Mouse (Mus musculus) Patski (cell line): ENCODE results near the gene Prpf6. TPM values are rescaled to one million over a fixed set of nuclear protein-coding genes. Genes with fewer than 3 reads are reported as not detected.

Experiments
- ATAC-seq: fragments of 100-300 bp; one replicate; pipeline ENCODE4 v1.8.0; 2021
- CTCF ChIA-PET: fragments of 350-600 bp; sonication (Branson Sonifier 250); formaldehyde crosslinking; loops from one replicate; lab custom pipeline; 2022; ENCODE audit warnings: inconsistent platforms; lab: Charles Lee
- POLR2A ChIA-PET: fragments of 350-600 bp; sonication (Branson Sonifier 250); formaldehyde crosslinking; loops from one replicate; lab custom pipeline; 2022; ENCODE audit warnings: antibody characterized with exemption, inconsistent platforms; lab: Charles Lee
- DNase-seq: peaks from one replicate; pipeline ENCODE4 v3.0.0-alpha.2; 2011; ENCODE audit warnings: low read depth, low spot score
- H3K27me3 ChIP-seq: fragments of 371-371 bp; one replicate; pipeline ENCODE4 v1.5.1; 2021
- CTCF ChIP-seq: fragments of 100-300 bp; IDR thresholded peaks from one replicate; pipeline ENCODE4 v1.5.1; 2021
- in situ Hi-C: fragments of 300-500 bp; cut with MboI; formaldehyde crosslinking; loops from 3 replicates; pipeline ENCODE4 v1.11.1; 2018; ENCODE audit warnings: low pct_unique_long_range_greater_than_20kb, mixed read lengths
- polyA plus RNA-seq: library from polyadenylated mRNA; unstranded; gene quantifications from one replicate; pipeline ENCODE4 v1.2.3, GENCODE M21; 2021

Gene Prpf6
- polyA plus RNA-seq, 1 experiment from 2014 or later, result 77.4 TPM

DNA sequence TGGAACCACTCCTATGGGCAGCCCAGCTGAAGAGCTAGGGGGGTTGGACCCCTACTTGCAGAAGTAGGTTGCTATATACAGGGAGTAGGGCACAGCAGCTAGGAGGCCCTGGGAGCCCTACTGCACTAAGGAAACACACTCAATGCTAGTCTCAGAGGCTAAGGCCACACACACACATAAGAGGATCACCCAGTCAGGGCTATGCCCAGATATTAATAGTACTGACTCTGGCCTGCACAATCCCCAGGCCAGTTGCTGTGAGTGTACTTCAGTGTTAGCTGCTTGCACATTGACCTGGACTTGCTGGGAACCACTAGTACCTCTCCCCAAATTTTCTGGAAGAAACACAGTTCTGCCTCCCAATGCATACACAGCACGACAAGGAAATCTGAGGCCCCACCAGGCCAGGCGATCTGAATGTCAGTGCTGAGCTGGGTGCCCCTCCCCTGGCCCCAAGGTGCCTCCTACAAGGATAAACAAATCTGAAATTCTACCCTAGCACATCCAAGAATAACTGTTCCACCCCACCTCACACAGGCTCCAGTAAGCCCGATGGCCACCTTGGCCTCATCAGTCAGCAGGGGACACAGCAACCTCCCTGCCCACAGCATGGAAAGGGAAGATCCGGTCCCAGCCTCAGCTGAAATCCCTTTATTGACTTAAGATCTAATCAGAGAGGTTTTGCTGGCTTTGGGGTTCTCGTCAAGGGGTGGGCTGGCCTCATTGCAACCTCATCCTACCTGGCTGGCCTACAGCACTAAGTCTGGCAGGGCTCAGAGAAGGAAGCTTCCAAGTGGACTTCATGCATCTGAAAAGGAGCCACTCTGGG, 12.7 kb upstream of the Prpf6 start:
- TF ChIP-seq CTCF, result no peak
- in situ Hi-C loops, result loop anchor here (5.0 to 25.0 kb wide), 2 partner anchors 187 to 1367 kb away; no protein-coding TSS in a partner anchor
- DNase-seq, result no peak
- ChIA-PET CTCF (interaction anchor here (0.7 to 6.9 kb wide), 6 partner anchors 11 to 186 kb away, joined by 3 to 69 read pairs (median 7); partner anchors contain the start of gene Tpd52l2), POLR2A (interaction anchor here (1.1 to 2.0 kb wide), 3 partner anchors 10 to 58 kb away, joined by 3 to 9 read pairs (median 3); no protein-coding TSS in a partner anchor)
- no peak for ATAC-seq
- H3K27me3 ChIP-seq, result no peaks in the 10 kb centered on the region

GRCm38 (mm10) chr2:181579681-181580080, 12.0 kb upstream of the Prpf6 start:
- in situ Hi-C loops, result loop anchor here (5.0 to 25.0 kb wide), 2 partner anchors 187 to 1367 kb away; no protein-coding TSS in a partner anchor
- ChIA-PET POLR2A (interaction anchor here (0.8 to 2.0 kb wide), 4 partner anchors 11 to 59 kb away, joined by 3 to 9 read pairs (median 4); no protein-coding TSS in a partner anchor), CTCF (interaction anchor here (0.7 to 6.9 kb wide), 6 partner anchors 11 to 187 kb away, joined by 3 to 69 read pairs (median 7); partner anchors contain the start of gene Tpd52l2)
- ATAC-seq (no peak), DNase-seq (no peak)
- no peak for TF ChIP-seq CTCF
- no peaks in the 10 kb centered on the region for H3K27me3 ChIP-seq

GRCm38 (mm10) chr2:181580131-181580772, 11.4 kb upstream of the Prpf6 start:
- in situ Hi-C loops, result loop anchor here (25.0 kb wide), 1 partner anchor 1368 kb away; no protein-coding TSS in a partner anchor
- no peaks in the 10 kb centered on the region for H3K27me3 ChIP-seq
- DNase-seq (no peak), ATAC-seq (no peak)
- no peak for TF ChIP-seq CTCF
- POLR2A ChIA-PET, result interaction anchor here (0.6 to 1.6 kb wide), 5 partner anchors 10 to 185 kb away, joined by 3 to 4 read pairs (median 4); no protein-coding TSS in a partner anchor
- CTCF ChIA-PET, result interaction anchor here (0.8 to 6.9 kb wide), 8 partner anchors 12 to 188 kb away, joined by 3 to 69 read pairs (median 5); partner anchors contain the start of gene Tpd52l2

- in situ Hi-C loops, result loop anchor here (25.0 kb wide), 1 partner anchor 1369 kb away; no protein-coding TSS in a partner anchor
- no peaks in the 10 kb centered on the region for H3K27me3 ChIP-seq
- TF ChIP-seq CTCF, result no peak
- DNase-seq (peak; percentile 75), ATAC-seq (peak; percentile 75)
- ChIA-PET POLR2A (interaction anchor here (0.6 to 1.9 kb wide), 7 partner anchors 10 to 186 kb away, joined by 3 to 6 read pairs (median 4); no protein-coding TSS in a partner anchor), CTCF (interaction anchor here (0.7 to 6.9 kb wide), 8 partner anchors 10 to 189 kb away, joined by 3 to 69 read pairs (median 4); partner anchors contain the start of gene Tpd52l2)
These were observed 10.7 kb upstream of the Prpf6 start for GRCm38 (mm10) chr2:181581016-181581401.

DNA sequence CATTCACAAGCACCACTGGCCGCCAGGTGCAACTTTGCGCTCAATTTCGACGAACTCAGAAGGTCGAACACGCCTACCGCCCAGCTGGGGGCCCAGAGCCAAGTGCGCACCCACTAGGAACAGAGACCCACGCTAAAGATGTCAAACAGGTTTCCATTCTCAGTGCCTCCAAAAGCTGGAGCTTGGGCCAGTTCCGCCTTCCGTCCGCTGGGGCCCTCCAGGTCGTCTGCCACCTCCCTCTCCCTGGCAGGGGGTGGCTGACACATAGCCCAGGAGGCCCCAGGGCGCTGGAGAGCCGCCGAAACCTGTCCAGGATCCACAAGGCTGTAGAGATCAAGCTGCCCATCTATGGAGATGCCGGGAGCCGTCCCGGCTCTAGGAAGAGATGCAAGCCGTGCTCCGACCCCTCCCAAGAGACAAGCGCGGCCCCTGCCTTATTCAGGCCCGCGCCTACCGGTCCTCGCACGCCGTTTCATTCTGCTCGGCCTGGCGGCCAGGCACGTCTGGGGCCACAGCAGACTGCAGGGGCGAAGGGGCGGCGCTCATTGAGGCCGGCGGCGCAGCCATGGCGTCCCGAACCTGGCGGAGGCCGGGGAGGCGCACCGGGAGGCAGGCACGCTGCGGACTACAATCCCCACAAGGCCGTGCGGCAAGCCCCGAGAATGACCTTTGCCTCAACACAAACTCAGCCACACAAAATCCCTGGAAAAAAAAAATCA, 10.1 kb upstream of the Prpf6 start:
- no peaks in the 10 kb centered on the region for H3K27me3 ChIP-seq
- in situ Hi-C loops, result loop anchor here (25.0 kb wide), 1 partner anchor 1369 kb away; no protein-coding TSS in a partner anchor
- DNase-seq (no peak), ATAC-seq (peak; percentile 71)
- ChIA-PET POLR2A (interaction anchor here (0.6 to 1.9 kb wide), 7 partner anchors 10 to 187 kb away, joined by 3 to 6 read pairs (median 4); partner anchors contain the start of gene Prpf6), CTCF (interaction anchor here (0.7 to 6.9 kb wide), 9 partner anchors 9 to 189 kb away, joined by 3 to 69 read pairs (median 3); partner anchors contain the start of gene Tpd52l2)
- no peak for TF ChIP-seq CTCF

- no peak for DNase-seq
- in situ Hi-C loops, result loop anchor here (25.0 kb wide), 1 partner anchor 1370 kb away; no protein-coding TSS in a partner anchor
- POLR2A ChIA-PET, result interaction anchor here (0.7 to 1.9 kb wide), 3 partner anchors 10 to 40 kb away, joined by 3 to 6 read pairs (median 3); partner anchors contain the start of gene Prpf6
These were observed 9.3 kb upstream of the Prpf6 start for GRCm38 (mm10) chr2:181582358-181582757.

GRCm38 (mm10) chr2:181582939-181583338, 8.7 kb upstream of the Prpf6 start:
- H3K27me3 ChIP-seq, result no peaks in the 10 kb centered on the region
- ChIA-PET CTCF (interaction anchor here (2.7 to 6.9 kb wide), 2 partner anchors 12 to 14 kb away, joined by 7 to 69 read pairs; no protein-coding TSS in a partner anchor), POLR2A (interaction anchor here (0.5 to 1.9 kb wide), 4 partner anchors 9 to 97 kb away, joined by 3 to 6 read pairs (median 4); partner anchors contain the start of genes Prpf6 and Tcea2)
- no peak for TF ChIP-seq CTCF
- in situ Hi-C loops, result loop anchor here (25.0 kb wide), 1 partner anchor 1371 kb away; no protein-coding TSS in a partner anchor
- no peak for ATAC-seq
- DNase-seq, result no peak

More at GRCm38 (mm10) chr2:181582358-181582757, 9.3 kb upstream of the Prpf6 start:
- CTCF ChIA-PET, result interaction anchor here (0.8 to 6.9 kb wide), 4 partner anchors 9 to 64 kb away, joined by 3 to 69 read pairs (median 12); no protein-coding TSS in a partner anchor
- no peaks in the 10 kb centered on the region for H3K27me3 ChIP-seq
- no peak for ATAC-seq
- TF ChIP-seq CTCF, result no peak

- TF ChIP-seq CTCF, result no peak
- in situ Hi-C loops, result loop anchor here (25.0 kb wide), 1 partner anchor 1371 kb away; no protein-coding TSS in a partner anchor
- H3K27me3 ChIP-seq, result no peaks in the 10 kb centered on the region
- DNase-seq (no peak), ATAC-seq (no peak)
- ChIA-PET CTCF (interaction anchor here (2.7 kb wide), 1 partner anchor 11 kb away, joined by 7 read pairs; no protein-coding TSS in a partner anchor), POLR2A (interaction anchor here (0.7 to 1.1 kb wide), 2 partner anchors 8 to 13 kb away, joined by 3 to 4 read pairs; partner anchors contain the start of gene Prpf6)
These were observed 8.0 kb upstream of the Prpf6 start for GRCm38 (mm10) chr2:181583460-181584257.
